Mouse (Mus musculus) intestine, embryonic 14.5 days (tissue): ENCODE results near the gene Krt28. TPM values are rescaled to one million over a fixed set of nuclear protein-coding genes. Genes with fewer than 3 reads are reported as not detected.

Source experiments
- ATAC-seq: fragments of 200-750 bp; cut with Nextera tagmentation; replicated peaks from 2 replicates; pipeline ENCODE4 v1.8.0; 2017; ENCODE audit warnings: low read depth, moderate number of reproducible peaks, moderate TSS enrichment, moderate library complexity; ENCODE audit not compliant: low FRiP score, low TSS enrichment
- DNase-seq: peaks from one replicate; pipeline ENCODE4 v3.0.0-alpha.2; 2018; ENCODE audit warnings: low spot score
- H3K27ac ChIP-seq: fragments of 300-500 bp; sonication (generic); 2 replicates; pipeline ENCODE4 v1.5.1; 2014; ENCODE audit warnings: low read depth, mild to moderate bottlenecking, control low read depth
- H3K27me3 ChIP-seq: fragments of 300-500 bp; sonication (generic); replicated peaks from 2 replicates; pipeline ENCODE4 v1.6.1; 2014; ENCODE audit warnings: low read length, control low read depth; ENCODE audit not compliant: control insufficient read depth, insufficient read depth
- H3K36me3 ChIP-seq: fragments of 300-500 bp; sonication (generic); 2 replicates; pipeline ENCODE4 v1.6.1; 2014; ENCODE audit warnings: low read length, control low read depth; ENCODE audit not compliant: control insufficient read depth, insufficient read depth
- H3K4me1 ChIP-seq: fragments of 300-500 bp; sonication (generic); replicated peaks from 2 replicates; pipeline ENCODE4 v1.6.1; 2014; ENCODE audit warnings: low read length, control low read depth, mixed read lengths; ENCODE audit not compliant: control insufficient read depth, insufficient read depth
- H3K4me2 ChIP-seq: fragments of 300-500 bp; sonication (generic); 2 replicates; pipeline ENCODE4 v1.6.1; 2014; ENCODE audit warnings: low read length
- H3K4me3 ChIP-seq: fragments of 300-500 bp; sonication (generic); 2 replicates; pipeline ENCODE4 v1.5.1; 2014; ENCODE audit warnings: low read depth, low read length, control low read depth, mixed read lengths
- H3K9ac ChIP-seq: fragments of 300-500 bp; sonication (generic); 2 replicates; pipeline ENCODE4 v1.6.1; 2014; ENCODE audit warnings: mild to moderate bottlenecking, low read length
- H3K9me3 ChIP-seq: fragments of 300-500 bp; sonication (generic); 2 replicates; pipeline ENCODE4 v1.6.1; 2016; ENCODE audit warnings: low read length, control low read depth; ENCODE audit not compliant: control insufficient read depth
- WGBS: fragments of 180-500 bp; shearing (Covaris S2); extraction: QIAGEN DNeasy Blood & Tissue Kit; methylation state at CpG from one replicate; pipeline ENCODE4 v1.1.7; 2014; 5-methylcytosine and 5-hydroxymethylcytosine counted together
- polyA plus RNA-seq: library from polyadenylated mRNA; unstranded; fragments of >200 nt; fragmentation: Nextera tagmentation; extraction: Ambion mirVana; gene quantifications from 2 replicates; pipeline ENCODE4 v1.2.1, GENCODE M21; 2014

Krt28 gene
- polyA plus RNA-seq, 1 experiment from 2014 or later, result not detected

- Histone ChIP-seq H3K27me3 (no peaks in the 10 kb centered on the region), H3K36me3 (no peaks in the 10 kb centered on the region), H3K4me1 (no peaks in the 10 kb centered on the region), H3K4me3 (no peak overlapping the region), H3K9me3 (no peaks in the 10 kb centered on the region), H3K9ac (no peak overlapping the region), H3K27ac (no peak overlapping the region), H3K4me2 (no peak overlapping the region)
- DNase-seq, result no peak
- no peak for ATAC-seq
- WGBS, result 58% methylated on average over 8 of the region's 8 CpGs
These were observed 24.1 kb upstream of the Krt28 start for GRCm38 (mm10) chr11:99398832-99399231.

- no peaks in the 10 kb centered on the region for H3K27me3 ChIP-seq
- no peaks in the 10 kb centered on the region for H3K36me3 ChIP-seq
- H3K4me3 ChIP-seq, result no peak overlapping the region
- H3K27ac ChIP-seq, result no peak overlapping the region
- ATAC-seq, result no peak
- no peak overlapping the region for H3K9ac ChIP-seq
- DNase-seq, result no peak
- no peaks in the 10 kb centered on the region for H3K4me1 ChIP-seq
- no peak overlapping the region for H3K4me2 ChIP-seq
- WGBS, result 73% methylated on average over 3 of the region's 3 CpGs
- H3K9me3 ChIP-seq, result no peaks in the 10 kb centered on the region
These were observed 23.4 kb upstream of the Krt28 start for GRCm38 (mm10) chr11:99398084-99398483.

GRCm38 (mm10) chr11:99396661-99397060 lies 22.0 kb upstream of the Krt28 start:
- 86% methylated on average over 2 of the region's 2 CpGs for WGBS
- H3K4me1 ChIP-seq, result no peaks in the 10 kb centered on the region
- H3K36me3 ChIP-seq, result no peaks in the 10 kb centered on the region
- no peaks in the 10 kb centered on the region for H3K27me3 ChIP-seq
- ATAC-seq, result no peak
- no peaks in the 10 kb centered on the region for H3K9me3 ChIP-seq
- H3K4me2 ChIP-seq, result no peak overlapping the region
- H3K4me3 ChIP-seq, result no peak overlapping the region
- DNase-seq, result no peak
- no peak overlapping the region for H3K9ac ChIP-seq
- no peak overlapping the region for H3K27ac ChIP-seq

GRCm38 (mm10) chr11:99396034-99396433 lies 21.3 kb upstream of the Krt28 start:
- no peaks in the 10 kb centered on the region for H3K27me3 ChIP-seq
- no peaks in the 10 kb centered on the region for H3K9me3 ChIP-seq
- H3K36me3 ChIP-seq, result no peaks in the 10 kb centered on the region
- DNase-seq, result no peak
- no peak overlapping the region for H3K27ac ChIP-seq
- H3K9ac ChIP-seq, result no peak overlapping the region
- H3K4me3 ChIP-seq, result no peak overlapping the region
- no peak for ATAC-seq
- H3K4me1 ChIP-seq, result no peaks in the 10 kb centered on the region
- H3K4me2 ChIP-seq, result no peak overlapping the region
- WGBS, result 50% methylated on average over 3 of the region's 3 CpGs

- Histone ChIP-seq H3K27me3 (no peaks in the 10 kb centered on the region), H3K9ac (no peak overlapping the region), H3K4me2 (0 out of 2 replicates have a peak overlapping the region, but pooled peaks have one; percentile 3), H3K4me1 (no peaks in the 10 kb centered on the region), H3K27ac (peak overlapping the region; percentile 48; the same call in 1 of the 2 replicates), H3K36me3 (no peaks in the 10 kb centered on the region), H3K9me3 (no peaks in the 10 kb centered on the region), H3K4me3 (no peak overlapping the region)
- ATAC-seq (no peak), DNase-seq (no peak)
- 65% methylated on average over 10 of the region's 10 CpGs for WGBS
These were observed 17.8 kb upstream of the Krt28 start for GRCm38 (mm10) chr11:99392492-99392891.

- no peak overlapping the region for H3K4me3 ChIP-seq
- ATAC-seq (no peak), DNase-seq (no peak)
- H3K4me2 ChIP-seq, result no peak overlapping the region
- H3K4me1 ChIP-seq, result peaks cover 5% of the 10 kb centered on the region; the same call in 1 of the 2 replicates
- no peak overlapping the region for H3K27ac ChIP-seq
- 82% methylated on average over 6 of the region's 6 CpGs for WGBS
- no peaks in the 10 kb centered on the region for H3K36me3 ChIP-seq
- H3K9me3 ChIP-seq, result no peaks in the 10 kb centered on the region
- no peaks in the 10 kb centered on the region for H3K27me3 ChIP-seq
- H3K9ac ChIP-seq, result no peak overlapping the region
These were observed 16.7 kb upstream of the Krt28 start for GRCm38 (mm10) chr11:99391375-99391774.

GRCm38 (mm10) chr11:99390866-99391265 lies 16.2 kb upstream of the Krt28 start:
- Histone ChIP-seq H3K27ac (no peak overlapping the region), H3K4me2 (no peak overlapping the region), H3K27me3 (no peaks in the 10 kb centered on the region), H3K9me3 (no peaks in the 10 kb centered on the region), H3K4me3 (no peak overlapping the region), H3K9ac (no peak overlapping the region), H3K36me3 (no peaks in the 10 kb centered on the region), H3K4me1 (peaks cover 5% of the 10 kb centered on the region; the same call in 1 of the 2 replicates)
- DNase-seq, result no peak
- 70% methylated on average over 7 of the region's 7 CpGs for WGBS
- no peak for ATAC-seq

GRCm38 (mm10) chr11:99389264-99389663 lies 14.6 kb upstream of the Krt28 start, which contains the start of gene Krt10:
Krt10 (minus strand) TSS chr11:99389364.
- DNase-seq (no peak), ATAC-seq (no peak)
- Histone ChIP-seq H3K4me3 (no peak within 1 kb of the TSS), H3K27me3 (no peaks in the 10 kb centered on the region), H3K4me1 (peaks cover 5% of the 10 kb centered on the region; the same call in 1 of the 2 replicates), H3K36me3 (no peaks in the 10 kb centered on the region), H3K4me2 (no peak within 1 kb of the TSS), H3K9me3 (no peaks in the 10 kb centered on the region), H3K27ac (no peak within 1 kb of the TSS), H3K9ac (no peak within 1 kb of the TSS)
- 85% methylated on average over 4 of the region's 4 CpGs for WGBS

GRCm38 (mm10) chr11:99388661-99389060 lies 14.0 kb upstream of the Krt28 start:
- Histone ChIP-seq H3K36me3 (no peaks in the 10 kb centered on the region), H3K27ac (no peak overlapping the region), H3K27me3 (no peaks in the 10 kb centered on the region), H3K4me2 (no peak overlapping the region), H3K9ac (no peak overlapping the region), H3K4me3 (no peak overlapping the region), H3K4me1 (peaks cover 5% of the 10 kb centered on the region; the same call in 1 of the 2 replicates), H3K9me3 (no peaks in the 10 kb centered on the region)
- ATAC-seq (no peak), DNase-seq (no peak)
- WGBS, result 92% methylated on average over 18 of the region's 18 CpGs
